Mouse (Mus musculus): Measurements from ENCODE around the gene Cdyl2. TPM values are rescaled to one million over a fixed set of nuclear protein-coding genes. Genes with fewer than 3 reads are reported as not detected.

Gene Cdyl2
- polyA plus RNA-seq (2014; fragmentation: Nextera tagmentation; extraction: Ambion mirVana), result 6.5 and 8.5 TPM in 2 replicates

DNA sequence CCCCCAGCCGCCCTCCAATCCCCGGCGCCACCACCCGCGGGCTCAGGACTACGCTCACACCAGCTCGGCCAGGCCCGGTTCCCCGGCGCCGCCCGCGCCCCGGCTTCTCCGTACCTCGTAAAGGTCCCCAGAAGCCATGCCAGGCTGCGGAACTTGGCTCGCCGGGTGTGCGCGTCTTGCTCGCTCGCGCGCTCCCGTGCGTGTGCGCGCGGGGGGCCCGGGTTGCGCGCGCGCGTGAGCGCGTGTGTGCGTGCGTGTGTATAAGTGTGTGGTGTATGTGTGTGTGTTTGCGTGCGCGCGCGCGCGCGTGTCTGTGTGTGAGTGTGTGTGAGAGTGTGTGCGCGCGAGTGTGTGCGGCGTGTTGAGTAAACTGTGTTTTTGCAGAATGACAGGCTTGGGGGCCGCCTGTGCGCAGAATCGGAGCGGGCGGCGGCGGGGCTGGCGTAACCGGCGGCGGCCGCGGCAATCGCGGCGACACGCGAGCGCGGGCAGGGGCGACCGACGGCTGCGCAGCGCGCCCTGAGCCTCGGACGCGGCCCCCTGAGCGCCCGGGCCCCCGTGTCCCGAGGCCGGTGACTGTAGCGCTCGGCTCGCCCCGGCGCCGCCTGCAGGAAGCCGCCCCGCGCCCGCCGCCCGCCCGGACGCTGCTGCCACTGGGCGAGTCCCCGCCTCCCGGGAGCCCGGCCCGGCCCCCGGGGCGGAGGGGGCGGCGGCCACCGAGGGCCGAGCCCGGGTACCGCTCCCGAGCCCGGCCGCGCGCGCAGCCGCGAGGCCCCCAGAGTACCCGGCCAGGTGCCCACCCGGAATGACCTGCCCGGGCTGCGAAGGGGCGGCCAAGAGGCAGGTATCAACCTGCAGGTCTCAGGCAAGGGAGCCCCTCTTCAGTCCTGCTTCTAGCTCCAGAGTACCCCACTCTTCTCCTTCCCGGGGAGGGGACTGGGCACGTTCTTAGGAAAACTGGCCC lies at the start of gene Cdyl2:
Gene Cdyl2 (minus strand): TSS at position 308 of the 964 bp plus-strand sequence.
- DNase-seq (ENCODE audit: low spot score) (peak; percentile 87), ATAC-seq (peak; percentile 91)
- Histone ChIP-seq H3K9ac (ENCODE audit: low read length) (peak within 1 kb of the TSS; percentile 81), H3K4me2 (ENCODE audit: low read length) (peak within 1 kb of the TSS; percentile 71), H3K4me3 (ENCODE audit: low read depth, low read length) (peak within 1 kb of the TSS; percentile 76), H3K36me3 (ENCODE audit: control insufficient read depth, insufficient read depth, low read length) (no peaks in the 10 kb centered on the region), H3K27me3 (replicated peaks; ENCODE audit: control insufficient read depth, insufficient read depth, low read length) (no peaks in the 10 kb centered on the region), H3K27ac (ENCODE audit: low read depth, low read length) (peak within 1 kb of the TSS; percentile 78), H3K4me1 (ENCODE audit: control insufficient read depth, insufficient read depth, low read length) (peaks cover 3% of the 10 kb centered on the region; the same call in 1 of the 2 replicates), H3K9me3 (replicated peaks; ENCODE audit: control insufficient read depth, low read length) (0 out of 2 replicates have a peak, but pooled peaks cover 4% of the 10 kb centered on the region)
- WGBS, result under 1% methylated on average over 101 of the region's 129 CpGs

DNA sequence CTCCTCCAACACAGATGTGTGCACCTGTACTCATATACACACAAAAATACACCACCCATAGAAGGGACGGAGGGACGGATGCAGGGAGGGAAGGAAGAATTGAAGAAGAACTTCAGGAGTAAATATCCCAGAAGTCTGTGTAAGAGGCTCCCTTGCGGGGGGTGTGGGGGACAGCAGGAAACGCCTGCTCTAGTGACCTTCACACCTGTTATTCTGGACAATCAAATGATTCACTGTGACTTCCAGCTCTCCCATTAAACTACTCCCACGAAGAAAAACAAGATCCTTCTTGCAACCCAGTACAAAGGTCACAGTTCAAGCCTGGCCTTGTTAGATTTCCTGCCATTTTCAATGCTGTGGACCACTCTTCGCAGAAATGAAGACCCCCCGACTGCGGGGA lies 47.8 kb upstream of the Cdyl2 start:
- H3K9me3 ChIP-seq (replicated peaks; ENCODE audit: control insufficient read depth, low read length), result no peaks in the 10 kb centered on the region
- H3K9ac ChIP-seq (ENCODE audit: low read length), result no peak overlapping the region
- no peaks in the 10 kb centered on the region for H3K27me3 ChIP-seq (replicated peaks; ENCODE audit: control insufficient read depth, insufficient read depth, low read length)
- ATAC-seq (no peak), DNase-seq (ENCODE audit: low spot score) (no peak)
- no peaks in the 10 kb centered on the region for H3K36me3 ChIP-seq (ENCODE audit: control insufficient read depth, insufficient read depth, low read length)
- H3K4me3 ChIP-seq (ENCODE audit: low read depth, low read length), result no peak overlapping the region
- H3K4me2 ChIP-seq (ENCODE audit: low read length), result no peak overlapping the region
- no peak overlapping the region for H3K27ac ChIP-seq (ENCODE audit: low read depth, low read length)
- WGBS, result 87% methylated on average over 8 of the region's 8 CpGs
- no peaks in the 10 kb centered on the region for H3K4me1 ChIP-seq (ENCODE audit: control insufficient read depth, insufficient read depth, low read length)

- WGBS, result 90% methylated on average over 5 of the region's 5 CpGs
- no peaks in the 10 kb centered on the region for H3K36me3 ChIP-seq (ENCODE audit: control insufficient read depth, insufficient read depth, low read length)
Observed at GRCm38 (mm10) chr8:116774220-116774619, 41.4 kb upstream of the Cdyl2 start.

GRCm38 (mm10) chr8:116772727-116773126 lies 39.9 kb upstream of the Cdyl2 start:
- no peak overlapping the region for H3K9ac ChIP-seq (ENCODE audit: low read length)
- no peaks in the 10 kb centered on the region for H3K36me3 ChIP-seq (ENCODE audit: control insufficient read depth, insufficient read depth, low read length)
- H3K27me3 ChIP-seq (replicated peaks; ENCODE audit: control insufficient read depth, insufficient read depth, low read length), result no peaks in the 10 kb centered on the region
- ATAC-seq (no peak), DNase-seq (ENCODE audit: low spot score) (no peak)
- no peaks in the 10 kb centered on the region for H3K9me3 ChIP-seq (replicated peaks; ENCODE audit: control insufficient read depth, low read length)
- 94% methylated on average over 9 of the region's 9 CpGs for WGBS
- H3K4me1 ChIP-seq (ENCODE audit: control insufficient read depth, insufficient read depth, low read length), result no peaks in the 10 kb centered on the region
- no peak overlapping the region for H3K27ac ChIP-seq (ENCODE audit: low read depth, low read length)
- H3K4me3 ChIP-seq (ENCODE audit: low read depth, low read length), result no peak overlapping the region
- no peak overlapping the region for H3K4me2 ChIP-seq (ENCODE audit: low read length)

More at GRCm38 (mm10) chr8:116774220-116774619, 41.4 kb upstream of the Cdyl2 start:
- no peak for ATAC-seq
- Histone ChIP-seq H3K9ac (ENCODE audit: low read length) (no peak overlapping the region), H3K9me3 (replicated peaks; ENCODE audit: control insufficient read depth, low read length) (no peaks in the 10 kb centered on the region), H3K4me3 (ENCODE audit: low read depth, low read length) (no peak overlapping the region), H3K4me1 (ENCODE audit: control insufficient read depth, insufficient read depth, low read length) (no peaks in the 10 kb centered on the region), H3K27ac (ENCODE audit: low read depth, low read length) (no peak overlapping the region), H3K4me2 (ENCODE audit: low read length) (no peak overlapping the region), H3K27me3 (replicated peaks; ENCODE audit: control insufficient read depth, insufficient read depth, low read length) (no peaks in the 10 kb centered on the region)
- no peak for DNase-seq (ENCODE audit: low spot score)

DNA sequence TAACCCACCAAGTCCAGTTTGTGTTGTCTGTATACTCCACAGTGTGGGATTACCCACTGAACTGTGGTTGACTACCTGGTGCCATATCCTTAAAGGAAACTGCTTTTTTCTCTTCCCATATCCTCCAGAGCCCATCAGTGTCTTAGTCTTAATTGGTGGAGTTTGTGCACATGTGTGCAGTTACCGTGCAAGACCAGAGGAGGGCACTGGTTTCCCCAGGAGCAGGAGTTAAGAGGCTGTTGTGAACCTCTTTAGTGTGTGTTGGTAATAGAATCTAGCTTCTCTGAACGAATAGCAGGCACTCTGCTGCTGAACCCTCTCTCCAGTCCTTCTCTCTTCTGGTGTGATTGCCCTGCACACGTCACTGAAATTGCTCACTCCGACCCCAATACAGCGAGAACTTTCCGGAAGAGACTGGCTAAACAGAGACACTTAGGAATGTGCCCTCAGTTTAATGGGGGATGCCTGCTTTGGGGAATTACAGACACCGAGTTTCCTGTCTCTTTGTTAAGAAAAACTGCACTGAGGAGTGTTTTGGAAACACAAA lies 39.1 kb upstream of the Cdyl2 start:
- no peak for ATAC-seq
- WGBS, result 81% methylated on average over 7 of the region's 7 CpGs

DNA sequence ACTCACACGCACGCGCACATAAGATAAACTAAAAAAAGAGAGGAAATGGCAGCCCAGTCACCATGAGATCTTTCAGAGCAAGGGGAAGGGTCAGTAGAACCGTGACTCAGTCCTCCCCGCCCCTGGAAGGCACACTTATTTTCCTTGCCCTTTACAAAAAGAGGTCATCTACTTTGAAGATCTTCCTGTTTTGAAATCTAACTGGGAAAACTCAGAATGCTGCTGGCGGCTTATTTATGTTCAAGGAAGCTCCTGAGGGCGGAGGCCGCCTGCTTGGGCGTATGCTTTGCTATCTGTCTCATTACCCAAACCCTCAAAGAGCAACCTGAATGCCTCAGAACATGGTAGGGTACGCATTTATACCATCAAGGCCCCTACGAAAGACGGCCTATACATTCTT lies 38.0 kb upstream of the Cdyl2 start:
- H3K36me3 ChIP-seq (ENCODE audit: control insufficient read depth, insufficient read depth, low read length), result no peaks in the 10 kb centered on the region
- H3K9me3 ChIP-seq (replicated peaks; ENCODE audit: control insufficient read depth, low read length), result no peaks in the 10 kb centered on the region
- 88% methylated on average over 12 of the region's 12 CpGs for WGBS
- no peak overlapping the region for H3K9ac ChIP-seq (ENCODE audit: low read length)
- H3K4me3 ChIP-seq (ENCODE audit: low read depth, low read length), result no peak overlapping the region
- no peak overlapping the region for H3K27ac ChIP-seq (ENCODE audit: low read depth, low read length)
- H3K4me1 ChIP-seq (ENCODE audit: control insufficient read depth, insufficient read depth, low read length), result no peaks in the 10 kb centered on the region
- ATAC-seq, result no peak
- H3K27me3 ChIP-seq (replicated peaks; ENCODE audit: control insufficient read depth, insufficient read depth, low read length), result no peaks in the 10 kb centered on the region
- H3K4me2 ChIP-seq (ENCODE audit: low read length), result no peak overlapping the region
- DNase-seq (ENCODE audit: low spot score), result no peak

More for the DNA sequence above, 39.1 kb upstream of the Cdyl2 start:
- H3K4me1 ChIP-seq (ENCODE audit: control insufficient read depth, insufficient read depth, low read length), result no peaks in the 10 kb centered on the region
- no peak overlapping the region for H3K4me3 ChIP-seq (ENCODE audit: low read depth, low read length)
- no peak for DNase-seq (ENCODE audit: low spot score)
- no peaks in the 10 kb centered on the region for H3K27me3 ChIP-seq (replicated peaks; ENCODE audit: control insufficient read depth, insufficient read depth, low read length)
- no peak overlapping the region for H3K27ac ChIP-seq (ENCODE audit: low read depth, low read length)
- no peaks in the 10 kb centered on the region for H3K9me3 ChIP-seq (replicated peaks; ENCODE audit: control insufficient read depth, low read length)
- no peak overlapping the region for H3K4me2 ChIP-seq (ENCODE audit: low read length)
- H3K36me3 ChIP-seq (ENCODE audit: control insufficient read depth, insufficient read depth, low read length), result no peaks in the 10 kb centered on the region
- H3K9ac ChIP-seq (ENCODE audit: low read length), result no peak overlapping the region

DNA sequence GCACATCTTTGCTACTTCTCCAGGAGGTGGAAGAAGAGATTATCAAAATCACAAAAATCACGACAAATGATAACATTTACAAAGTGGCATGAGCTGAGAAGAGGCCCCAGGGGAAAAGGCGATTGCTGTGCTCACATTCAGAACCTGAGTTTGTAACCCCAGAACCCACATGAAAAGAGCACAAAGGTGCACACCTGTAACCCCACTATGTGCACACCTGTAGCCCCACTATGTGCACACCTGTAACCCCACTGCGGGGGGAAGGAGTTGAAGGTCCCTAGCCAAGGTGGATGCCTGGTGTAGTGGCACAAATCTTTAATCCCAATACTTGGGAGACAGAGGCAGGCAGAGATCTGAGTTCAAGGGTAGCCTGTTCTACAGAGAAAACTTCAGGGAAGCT lies 23.4 kb upstream of the Cdyl2 start:
- no peak overlapping the region for H3K4me2 ChIP-seq (ENCODE audit: low read length)
- H3K27me3 ChIP-seq (replicated peaks; ENCODE audit: control insufficient read depth, insufficient read depth, low read length), result no peaks in the 10 kb centered on the region
- DNase-seq (ENCODE audit: low spot score), result no peak
- H3K4me3 ChIP-seq (ENCODE audit: low read depth, low read length), result no peak overlapping the region
- no peaks in the 10 kb centered on the region for H3K4me1 ChIP-seq (ENCODE audit: control insufficient read depth, insufficient read depth, low read length)
- WGBS, result 77% methylated on average over 3 of the region's 3 CpGs
- H3K36me3 ChIP-seq (ENCODE audit: control insufficient read depth, insufficient read depth, low read length), result no peaks in the 10 kb centered on the region
- H3K9me3 ChIP-seq (replicated peaks; ENCODE audit: control insufficient read depth, low read length), result no peaks in the 10 kb centered on the region
- H3K9ac ChIP-seq (ENCODE audit: low read length), result no peak overlapping the region
- H3K27ac ChIP-seq (ENCODE audit: low read depth, low read length), result no peak overlapping the region
- ATAC-seq, result no peak

DNA sequence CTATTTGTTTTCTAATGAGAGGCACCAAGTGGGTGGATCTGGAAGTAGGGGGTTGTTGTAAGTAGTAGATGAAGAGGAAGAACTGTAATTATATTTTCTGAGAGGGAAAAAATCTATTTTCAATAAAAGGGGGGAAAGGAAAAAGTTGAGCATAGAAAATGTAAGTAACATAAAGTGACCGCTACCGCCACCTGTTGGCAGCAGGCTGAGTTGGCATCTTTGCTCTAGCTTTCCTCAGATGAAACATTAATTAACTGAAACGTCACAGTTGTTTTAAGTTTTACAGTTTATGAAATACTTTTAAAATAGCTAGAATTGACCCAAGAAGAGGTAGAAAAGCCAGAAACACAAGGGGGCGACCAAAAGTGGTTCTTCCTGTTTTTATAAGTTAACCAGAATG lies 22.8 kb upstream of the Cdyl2 start:
- Histone ChIP-seq H3K4me1 (ENCODE audit: control insufficient read depth, insufficient read depth, low read length) (no peaks in the 10 kb centered on the region), H3K9me3 (replicated peaks; ENCODE audit: control insufficient read depth, low read length) (no peaks in the 10 kb centered on the region), H3K4me3 (ENCODE audit: low read depth, low read length) (no peak overlapping the region), H3K36me3 (ENCODE audit: control insufficient read depth, insufficient read depth, low read length) (no peaks in the 10 kb centered on the region), H3K9ac (ENCODE audit: low read length) (no peak overlapping the region), H3K27ac (ENCODE audit: low read depth, low read length) (no peak overlapping the region), H3K27me3 (replicated peaks; ENCODE audit: control insufficient read depth, insufficient read depth, low read length) (no peaks in the 10 kb centered on the region), H3K4me2 (ENCODE audit: low read length) (no peak overlapping the region)
- 14% methylated on average over 4 of the region's 4 CpGs for WGBS
- ATAC-seq (no peak), DNase-seq (ENCODE audit: low spot score) (peak; percentile 55)

- Histone ChIP-seq H3K36me3 (ENCODE audit: control insufficient read depth, insufficient read depth, low read length) (no peaks in the 10 kb centered on the region), H3K27ac (ENCODE audit: low read depth, low read length) (no peak overlapping the region), H3K4me1 (ENCODE audit: control insufficient read depth, insufficient read depth, low read length) (no peaks in the 10 kb centered on the region), H3K4me3 (ENCODE audit: low read depth, low read length) (no peak overlapping the region), H3K4me2 (ENCODE audit: low read length) (no peak overlapping the region), H3K9me3 (replicated peaks; ENCODE audit: control insufficient read depth, low read length) (no peaks in the 10 kb centered on the region), H3K27me3 (replicated peaks; ENCODE audit: control insufficient read depth, insufficient read depth, low read length) (no peaks in the 10 kb centered on the region), H3K9ac (ENCODE audit: low read length) (no peak overlapping the region)
- 92% methylated on average over 1 of the region's 1 CpGs for WGBS
- DNase-seq (ENCODE audit: low spot score) (no peak), ATAC-seq (no peak)
Observed at GRCm38 (mm10) chr8:116740726-116741125, 7.9 kb upstream of the Cdyl2 start.

All from forebrain, embryonic 14.5 days (tissue).